Comparison of ENCODE assay signal across 35 mouse cellular contexts in genomic region chr3:104630941-104631340, GRCm38 (mm10). TPM values are rescaled to one million over a fixed set of nuclear protein-coding genes. Genes with fewer than 3 reads are reported as not detected.
DNase-seq lines count a peak whose midpoint lies in the region; ATAC-seq lines count a peak whose summit lies in the region.
"Had no signal": no experiment of that assay in that cellular context is flagged by ENCODE, and none has a peak within 500 bp of the region (broad histone marks: within the 10 kb centered on the region; RNA-seq: fewer than 3 reads in every experiment).

No protein-coding gene starts in this region.

- no peaks in the 10 kb centered on the region for H3K36me3 ChIP-seq in liver, embryonic 16.5 days (ENCODE audit: control insufficient read depth, insufficient read depth)
- H3K36me3 ChIP-seq: embryonic facial prominence, embryonic 12.5 days; heart, embryonic 10.5 days; heart, embryonic 15.5 days; hindbrain, embryonic 12.5 days; intestine, embryonic 15.5 days; limb, embryonic 10.5 days; limb, embryonic 15.5 days; lung, embryonic 15.5 days; midbrain, embryonic 12.5 days; neural tube, embryonic 13.5 days had no signal

- H3K4me2 ChIP-seq in liver, embryonic 16.5 days (ENCODE audit: low read depth, low read length): no peak overlapping the region
- H3K4me2 ChIP-seq: embryonic facial prominence, embryonic 12.5 days; heart, embryonic 15.5 days; hindbrain, embryonic 12.5 days; intestine, embryonic 15.5 days; limb, embryonic 15.5 days; lung, embryonic 15.5 days; midbrain, embryonic 12.5 days; neural tube, embryonic 13.5 days had no signal

- intact Hi-C loops in heart, postnatal 25 days (cut with DNase I): no loop called here

- 75% methylated on average over 2 of the region's 2 CpGs for WGBS in liver, embryonic 16.5 days (ENCODE audit: insufficient replicate concordance)

- H3K27me3 ChIP-seq in liver, embryonic 16.5 days (ENCODE audit: control insufficient read depth, insufficient read depth, low read depth, low read length): no peaks in the 10 kb centered on the region
- H3K27me3 ChIP-seq: embryonic facial prominence, embryonic 12.5 days; heart, embryonic 15.5 days; hindbrain, embryonic 12.5 days; intestine, embryonic 15.5 days; limb, embryonic 15.5 days; lung, embryonic 15.5 days; megakaryocyte, embryonic 14.5 days; midbrain, embryonic 12.5 days; neural tube, embryonic 13.5 days had no signal

- H3K4me3 ChIP-seq in liver, embryonic 16.5 days (ENCODE audit: low read depth, low read length): no peak overlapping the region
- H3K4me3 ChIP-seq: embryonic facial prominence, embryonic 12.5 days; heart, embryonic 10.5 days; heart, embryonic 15.5 days; hindbrain, embryonic 12.5 days; intestine, embryonic 15.5 days; limb, embryonic 10.5 days; limb, embryonic 15.5 days; lung, embryonic 15.5 days; megakaryocyte, embryonic 14.5 days; midbrain, embryonic 12.5 days; myocyte; neural tube, embryonic 13.5 days had no signal

- DNase-seq in heart, adult 11 months: peak; percentile 18
- no peak for DNase-seq in heart, postnatal 25 days (ENCODE audit: low spot score)
- DNase-seq in thymus, postnatal 0 days (ENCODE audit: low spot score): peak; percentile 64
- peak; percentile 48 for DNase-seq in thymus, postnatal 4 days
- no peak for DNase-seq in frontal cortex, postnatal 25 days (ENCODE audit: low spot score in 2 of 2)
- DNase-seq in cerebellum, postnatal 36 days: no peak
- DNase-seq in layer of hippocampus, postnatal 10 days (ENCODE audit: low spot score in 2 of 2): no peak
- DNase-seq: adrenal gland, postnatal 14 days; cerebellum, adult 11 months; cerebellum, adult 9-10 months; embryo, embryonic 11 days; gastrocnemius, postnatal 10 days; heart, postnatal 36 days; kidney, adult 2 months; kidney, postnatal 36 days; layer of hippocampus, postnatal 36 days; lung, postnatal 4 days; retina, postnatal 1 day; right cerebral cortex, postnatal 25 days had no signal

- H3K9ac ChIP-seq in liver, embryonic 16.5 days (ENCODE audit: low read depth, low read length): no peak overlapping the region
- H3K9ac ChIP-seq: embryonic facial prominence, embryonic 12.5 days; heart, embryonic 15.5 days; hindbrain, embryonic 12.5 days; intestine, embryonic 15.5 days; limb, embryonic 15.5 days; lung, embryonic 15.5 days; midbrain, embryonic 12.5 days; neural tube, embryonic 13.5 days had no signal

- no peaks in the 10 kb centered on the region for H3K9me3 ChIP-seq in liver, embryonic 16.5 days (replicated peaks; ENCODE audit: control insufficient read depth, low read length)
- H3K9me3 ChIP-seq: embryonic facial prominence, embryonic 12.5 days; G1E; heart, embryonic 10.5 days; heart, embryonic 15.5 days; hindbrain, embryonic 12.5 days; intestine, embryonic 15.5 days; limb, embryonic 10.5 days; limb, embryonic 15.5 days; lung, embryonic 15.5 days; megakaryocyte, embryonic 14.5 days; midbrain, embryonic 12.5 days; neural tube, embryonic 13.5 days had no signal

- no peak for ATAC-seq in liver, embryonic 16.5 days (ENCODE audit: low read depth)
- ATAC-seq: forebrain, embryonic 14.5 days; hindbrain, postnatal 0 days; intestine, embryonic 15.5 days had no signal

- 0 out of 2 replicates have a peak overlapping the region, but pooled peaks have one; percentile 6 for H3K27ac ChIP-seq in liver, embryonic 16.5 days (ENCODE audit: low read length)
- H3K27ac ChIP-seq: embryonic facial prominence, embryonic 12.5 days; heart, embryonic 10.5 days; heart, embryonic 15.5 days; hindbrain, embryonic 12.5 days; hindbrain, postnatal 0 days; intestine, embryonic 15.5 days; limb, embryonic 10.5 days; limb, embryonic 15.5 days; lung, embryonic 15.5 days; midbrain, embryonic 12.5 days; neural tube, embryonic 13.5 days had no signal

- H3K4me1 ChIP-seq in liver, embryonic 16.5 days (ENCODE audit: control insufficient read depth, low read depth, low read length): peaks cover 24% of the 10 kb centered on the region
- H3K4me1 ChIP-seq: embryonic facial prominence, embryonic 12.5 days; hindbrain, embryonic 12.5 days; intestine, embryonic 15.5 days; limb, embryonic 10.5 days; limb, embryonic 15.5 days; lung, embryonic 15.5 days; neural tube, embryonic 13.5 days had no signal

RNA-seq across cellular contexts. Expression of gene Slc16a1, which starts 7.5 kb away (rescaled TPM):
- 100 to 1,000 TPM; 166 to 175 TPM for total RNA-seq in heart, postnatal 25 days (2021)
- 87.4 and 87.5 TPM in 2 replicates for polyA plus RNA-seq in liver, embryonic 16.5 days (2015; fragmentation: Nextera tagmentation; extraction: Ambion mirVana)
- polyA plus RNA-seq in thymus, postnatal 0 days (2015; fragmentation: Nextera tagmentation; extraction: Ambion mirVana): 82.5 and 84.3 TPM in 2 replicates
- total RNA-seq in layer of hippocampus, postnatal 10 days (2021): 10 to 100 TPM; 76.3 to 82.4 TPM

Comparison
In these comparisons a context has a peak if more than half of its experiments do, and no peak if none do; other contexts are left out.
1. DNase-seq: peak in heart, adult 11 months (single experiment), thymus, postnatal 0 days (single experiment) and thymus, postnatal 4 days (single experiment); none in heart, postnatal 25 days (single experiment), frontal cortex, postnatal 25 days (0 of 2), cerebellum, postnatal 36 days (0 of 2) and layer of hippocampus, postnatal 10 days (0 of 2).